ENCODE assay signal across 7 mouse cellular contexts in the genomic region with DNA sequence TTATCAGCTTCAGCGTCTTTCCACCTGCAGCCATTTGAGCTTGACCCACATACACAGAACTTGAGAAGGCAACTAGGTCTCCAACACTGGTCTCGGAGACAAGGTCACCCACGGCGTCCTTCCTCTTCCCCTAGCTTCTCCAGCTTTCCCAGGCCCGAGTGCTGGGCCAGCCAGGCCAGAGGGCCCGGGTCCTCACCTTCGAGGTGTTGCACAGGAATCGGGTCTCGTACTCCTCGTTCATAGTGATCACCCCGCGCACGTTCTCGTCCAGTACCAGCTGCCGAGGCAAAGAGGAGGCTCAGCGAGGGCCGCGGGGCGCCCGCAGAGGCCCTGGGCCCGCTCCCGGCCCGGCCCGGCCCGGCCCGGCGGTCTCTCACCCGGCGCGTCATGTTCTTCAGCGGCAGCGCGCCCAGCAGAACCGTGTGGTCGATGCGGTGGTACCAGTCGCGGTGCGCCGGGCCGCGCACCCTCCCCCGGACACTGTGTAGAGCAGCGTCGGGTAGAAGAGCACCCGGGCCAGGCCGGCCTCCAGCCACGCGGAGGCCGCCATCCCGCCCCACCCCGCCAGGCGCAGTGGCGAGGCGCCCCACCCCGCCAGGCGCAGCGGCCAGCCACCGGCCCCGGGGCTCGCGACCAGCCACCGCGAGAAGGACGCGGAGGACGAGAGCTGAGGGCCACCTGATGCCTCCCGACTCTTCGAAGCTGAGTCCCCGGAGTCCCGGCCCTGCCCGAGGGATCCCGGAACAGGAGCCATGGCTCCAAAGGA. TPM values are rescaled to one million over a fixed set of nuclear protein-coding genes. Genes with fewer than 3 reads are reported as not detected.
DNase-seq lines count a peak whose midpoint lies in the region; ATAC-seq and TF ChIP-seq lines count a peak whose summit lies in the region.

No protein-coding gene starts in this region.

- H3K4me2 ChIP-seq in intestine, embryonic 15.5 days (replicated peaks), result peak overlapping the region; percentile 69
- peak overlapping the region; percentile 88 for H3K4me2 ChIP-seq in limb, embryonic 14.5 days (replicated peaks; ENCODE audit: low read depth, low read length, severe bottlenecking)
- H3K4me2 ChIP-seq in midbrain, embryonic 15.5 days, result peak overlapping the region; percentile 76

- H3K27me3 ChIP-seq in intestine, embryonic 15.5 days (replicated peaks), result no peaks in the 10 kb centered on the region
- H3K27me3 ChIP-seq in limb, embryonic 14.5 days (ENCODE audit: control insufficient read depth, insufficient read depth, low read length), result no peaks in the 10 kb centered on the region
- no peaks in the 10 kb centered on the region for H3K27me3 ChIP-seq in midbrain, embryonic 15.5 days (replicated peaks)
- no peaks in the 10 kb centered on the region for H3K27me3 ChIP-seq in spleen, adult 2 months (ENCODE audit: control insufficient read depth, insufficient read depth, low read length)

- 0 out of 2 replicates have a peak, but pooled peaks cover 2% of the 10 kb centered on the region for H3K4me1 ChIP-seq in intestine, embryonic 15.5 days (replicated peaks)
- H3K4me1 ChIP-seq in limb, embryonic 14.5 days (ENCODE audit: control insufficient read depth, insufficient read depth, low read length), result peaks cover 15% of the 10 kb centered on the region
- peaks cover 27% of the 10 kb centered on the region for H3K4me1 ChIP-seq in midbrain, embryonic 15.5 days
- no peaks in the 10 kb centered on the region; the same call in 1 of the 2 replicates for H3K4me1 ChIP-seq in spleen, adult 2 months (ENCODE audit: control insufficient read depth, insufficient read depth, insufficient read length)

- H3K9ac ChIP-seq in intestine, embryonic 15.5 days, result peak overlapping the region; percentile 95
- peak overlapping the region; percentile 99 for H3K9ac ChIP-seq in limb, embryonic 14.5 days (ENCODE audit: low read depth, low read length, severe bottlenecking)
- H3K9ac ChIP-seq in midbrain, embryonic 15.5 days, result peak overlapping the region; percentile 95

- 0 out of 2 replicates have a peak, but pooled peaks have one; percentile 34 for TF ChIP-seq POLR2A in limb, embryonic 14.5 days (IDR thresholded peaks at IDR 0.05; ENCODE audit: borderline replicate concordance, extremely low read depth, insufficient read depth, insufficient read length)
- TF ChIP-seq POLR2A in spleen, adult 2 months (IDR thresholded peaks at IDR 0.05; ENCODE audit: low read depth, low read length), result peak; percentile 12; the same call in 1 of the 2 replicates

- ATAC-seq in intestine, embryonic 15.5 days, result peak; percentile 86
- peak; percentile 86 for ATAC-seq in limb, embryonic 14.5 days (ENCODE audit: low FRiP score, low read depth)
- ATAC-seq in midbrain, embryonic 15.5 days (replicated peaks), result peak; percentile 92

- DNase-seq in adrenal gland, postnatal 10 days, result peak; percentile 87
- DNase-seq in embryo, embryonic 11 days, result peak; percentile 84
- DNase-seq in gastrocnemius, postnatal 36 days, result peak; percentile 75 to 80
- peak; percentile 20 for DNase-seq in limb, embryonic 14.5 days (ENCODE audit: low spot score)
- DNase-seq in spleen, adult 2 months (ENCODE audit: low read depth in 1 of 2, low spot score in 2 of 2), result peak; percentile 19 to 48

- H3K36me3 ChIP-seq in intestine, embryonic 15.5 days, result 0 out of 2 replicates have a peak, but pooled peaks cover 3% of the 10 kb centered on the region
- peaks cover 23% of the 10 kb centered on the region for H3K36me3 ChIP-seq in limb, embryonic 14.5 days (ENCODE audit: control insufficient read depth, insufficient read depth, low read length)
- H3K36me3 ChIP-seq in midbrain, embryonic 15.5 days (replicated peaks), result peaks cover 4% of the 10 kb centered on the region; the same call in 1 of the 2 replicates
- no peaks in the 10 kb centered on the region for H3K36me3 ChIP-seq in spleen, adult 2 months (ENCODE audit: control insufficient read depth, insufficient read depth, low read length)

- intact Hi-C loops in gastrocnemius, postnatal 36 days (cut with DNase I), result loop anchor here (1.0 to 5.0 kb wide), 2 partner anchors 23 to 145 kb away; a partner anchor contains a TSS

- WGBS in intestine, embryonic 15.5 days, result under 1% methylated on average over 70 of the region's 73 CpGs
- under 1% methylated on average over 53 of the region's 73 CpGs for WGBS in limb, embryonic 14.5 days
- under 1% methylated on average over 67 of the region's 73 CpGs for WGBS in midbrain, embryonic 15.5 days
- under 1% methylated on average over 73 of the region's 73 CpGs for WGBS in spleen, adult 2 months

- peak overlapping the region; percentile 65 for H3K4me3 ChIP-seq in intestine, embryonic 15.5 days (replicated peaks)
- H3K4me3 ChIP-seq in limb, embryonic 14.5 days (replicated peaks; ENCODE audit: low read length), result peak overlapping the region; percentile 68
- H3K4me3 ChIP-seq in midbrain, embryonic 15.5 days, result peak overlapping the region; percentile 60
- peak overlapping the region; percentile 96 for H3K4me3 ChIP-seq in spleen, adult 2 months (ENCODE audit: extremely low read depth, insufficient read depth, insufficient read length)

- no peak for TF ChIP-seq CTCF in spleen, adult 2 months (IDR thresholded peaks at IDR 0.05; ENCODE audit: extremely low read depth, insufficient read depth, insufficient read length, insufficient replicate concordance)

- H3K27ac ChIP-seq in intestine, embryonic 15.5 days, result peak overlapping the region; percentile 93
- peak overlapping the region; percentile 97 for H3K27ac ChIP-seq in limb, embryonic 14.5 days (replicated peaks; ENCODE audit: low read depth, low read length)
- peak overlapping the region; percentile 92 for H3K27ac ChIP-seq in midbrain, embryonic 15.5 days
- peak overlapping the region; percentile 88 for H3K27ac ChIP-seq in spleen, adult 2 months (ENCODE audit: insufficient read depth, low read length)

- no peaks in the 10 kb centered on the region for H3K9me3 ChIP-seq in intestine, embryonic 15.5 days
- H3K9me3 ChIP-seq in limb, embryonic 14.5 days (ENCODE audit: control insufficient read depth, low read length), result no peaks in the 10 kb centered on the region
- no peaks in the 10 kb centered on the region for H3K9me3 ChIP-seq in midbrain, embryonic 15.5 days

RNA-seq across cellular contexts. Expression of a gene that starts 12.8 kb away (rescaled TPM):
- 100 to 1,000 TPM; 692 to 778 TPM for total RNA-seq in adrenal gland, postnatal 10 days (2021)
- 100 to 1,000 TPM; 448 to 474 TPM for total RNA-seq in gastrocnemius, postnatal 36 days (2021)
- 276 and 282 TPM in 2 replicates for polyA plus RNA-seq in intestine, embryonic 15.5 days (2015; fragmentation: Nextera tagmentation; extraction: Ambion mirVana)
- 155 and 170 TPM in 2 replicates for polyA plus RNA-seq in limb, embryonic 14.5 days (2012; rRNA removed)
- 207 and 219 TPM in 2 replicates for polyA plus RNA-seq in limb, embryonic 14.5 days (2014; fragmentation: Nextera tagmentation; extraction: Ambion mirVana)
- 202 and 212 TPM in 2 replicates for polyA plus RNA-seq in midbrain, embryonic 15.5 days (2015; fragmentation: Nextera tagmentation; extraction: Ambion mirVana)
- 54.7 and 59.7 TPM in 2 replicates for polyA plus RNA-seq in spleen, adult 2 months (2012; rRNA removed)

RNA-seq across cellular contexts. Expression of a gene that starts 12.9 kb away (rescaled TPM):
- 10 to 100 TPM; 24.6 to 26.6 TPM for total RNA-seq in adrenal gland, postnatal 10 days (2021)
- 10 to 100 TPM; 13.6 to 14.2 TPM for total RNA-seq in gastrocnemius, postnatal 36 days (2021)
- polyA plus RNA-seq in intestine, embryonic 15.5 days (2015; fragmentation: Nextera tagmentation; extraction: Ambion mirVana), result 27.8 and 29.8 TPM in 2 replicates
- 25.5 and 26.8 TPM in 2 replicates for polyA plus RNA-seq in limb, embryonic 14.5 days (2012; rRNA removed)
- 30.5 and 33.8 TPM in 2 replicates for polyA plus RNA-seq in limb, embryonic 14.5 days (2014; fragmentation: Nextera tagmentation; extraction: Ambion mirVana)
- 70.4 and 71.1 TPM in 2 replicates for polyA plus RNA-seq in midbrain, embryonic 15.5 days (2015; fragmentation: Nextera tagmentation; extraction: Ambion mirVana)
- polyA plus RNA-seq in spleen, adult 2 months (2012; rRNA removed), result 11.8 and 12.1 TPM in 2 replicates

RNA-seq across cellular contexts. Expression of a gene that starts 22.8 kb away (rescaled TPM):
- 10 to 100 TPM; 74.7 to 87.0 TPM for total RNA-seq in adrenal gland, postnatal 10 days (2021)
- 10 to 100 TPM; 50.0 to 51.4 TPM for total RNA-seq in gastrocnemius, postnatal 36 days (2021)
- polyA plus RNA-seq in intestine, embryonic 15.5 days (2015; fragmentation: Nextera tagmentation; extraction: Ambion mirVana), result 81.3 and 82.3 TPM in 2 replicates
- 70.3 and 73.1 TPM in 2 replicates for polyA plus RNA-seq in limb, embryonic 14.5 days (2012; rRNA removed)
- 51.5 and 52.2 TPM in 2 replicates for polyA plus RNA-seq in limb, embryonic 14.5 days (2014; fragmentation: Nextera tagmentation; extraction: Ambion mirVana)
- 123 and 129 TPM in 2 replicates for polyA plus RNA-seq in midbrain, embryonic 15.5 days (2015; fragmentation: Nextera tagmentation; extraction: Ambion mirVana)
- polyA plus RNA-seq in spleen, adult 2 months (2012; rRNA removed), result 35.3 TPM in 2 replicates

RNA-seq across cellular contexts. Expression of a gene that starts 31.8 kb away (rescaled TPM):
- 1 to 10 TPM; 3.3 to 4.8 TPM for total RNA-seq in adrenal gland, postnatal 10 days (2021)
- total RNA-seq in gastrocnemius, postnatal 36 days (2021), result 1 to 10 TPM; 2.7 to 4.1 TPM
- 6.9 and 8.8 TPM in 2 replicates for polyA plus RNA-seq in intestine, embryonic 15.5 days (2015; fragmentation: Nextera tagmentation; extraction: Ambion mirVana)
- 28.6 and 38.1 TPM in 2 replicates for polyA plus RNA-seq in limb, embryonic 14.5 days (2012; rRNA removed)
- 32.0 and 35.0 TPM in 2 replicates for polyA plus RNA-seq in limb, embryonic 14.5 days (2014; fragmentation: Nextera tagmentation; extraction: Ambion mirVana)
- polyA plus RNA-seq in midbrain, embryonic 15.5 days (2015; fragmentation: Nextera tagmentation; extraction: Ambion mirVana), result 137 and 138 TPM in 2 replicates
- 1.7 and 2.7 TPM in 2 replicates for polyA plus RNA-seq in spleen, adult 2 months (2012; rRNA removed)

Comparison
In these comparisons a context has a peak if more than half of its experiments do, and no peak if none do; other contexts are left out.
1. Peak in every context shown above with its lines: DNase-seq, ATAC-seq, H3K4me3 ChIP-seq and H3K27ac ChIP-seq.
2. DNase-seq: peak in every context shown above with its lines; median percentile 87 in adrenal gland, postnatal 10 days; 84 in embryo, embryonic 11 days; 78 in gastrocnemius, postnatal 36 days; 34 in spleen, adult 2 months; 20 in limb, embryonic 14.5 days.